Mouse (Mus musculus) brown adipose tissue, adult 24 weeks (tissue): ENCODE measurements around the gene Ccdc88b. TPM values are rescaled to one million over a fixed set of nuclear protein-coding genes. Genes with fewer than 3 reads are reported as not detected.
A peak's percentile ranks its signal among the peaks of the same experiment; 100 is the strongest.

Experiments
- H3K27ac ChIP-seq: fragments of 200-500 bp; replicated peaks from 2 replicates; pipeline ENCODE4 v1.5.1; 2012; ENCODE audit warnings: low read depth, mild to moderate bottlenecking, low read length
- H3K4me1 ChIP-seq: fragments of 200-500 bp; 2 replicates; pipeline ENCODE4 v1.6.1; 2012; ENCODE audit warnings: low read length, mixed read lengths; ENCODE audit not compliant: control insufficient read depth, insufficient read depth, insufficient read length
- H3K4me3 ChIP-seq: fragments of 200-500 bp; 2 replicates; pipeline ENCODE4 v1.5.1; 2012; ENCODE audit warnings: low read depth, mild to moderate bottlenecking, low read length, moderate library complexity; ENCODE audit not compliant: insufficient read depth
- polyA plus RNA-seq: library from polyadenylated mRNA; stranded (reverse); fragments of >200 nt; gene quantifications from 2 replicates; pipeline ENCODE4 v1.2.4, GENCODE M21; 2012; ENCODE audit not compliant: missing spikeins, insufficient read depth, insufficient read length

The Ccdc88b gene
- polyA plus RNA-seq, 1 experiment: 1.9 TPM

- H3K27ac ChIP-seq: 0 out of 2 replicates have a peak overlapping the region, but pooled peaks have one; percentile 19
- peaks cover 7% of the 10 kb centered on the region; the same call in 1 of the 2 replicates for H3K4me1 ChIP-seq
- no peak overlapping the region for H3K4me3 ChIP-seq
These were observed 13.7 kb upstream of the Ccdc88b start for GRCm38 (mm10) chr19:6871574-6872271.

- peak overlapping the region; percentile 54 for H3K4me3 ChIP-seq
- peaks cover 7% of the 10 kb centered on the region; the same call in 1 of the 2 replicates for H3K4me1 ChIP-seq
- H3K27ac ChIP-seq: peak overlapping the region; percentile 94
These were observed 11.3 kb upstream of the Ccdc88b start for GRCm38 (mm10) chr19:6869355-6869754.

- Histone ChIP-seq H3K4me3 (no peak overlapping the region), H3K4me1 (no peaks in the 10 kb centered on the region), H3K27ac (no peak overlapping the region)
These were observed 3.4 kb upstream of the Ccdc88b start for GRCm38 (mm10) chr19:6861451-6861850.

- Histone ChIP-seq H3K4me1 (peaks cover 3% of the 10 kb centered on the region; the same call in 1 of the 2 replicates), H3K4me3 (no peak overlapping the region), H3K27ac (no peak overlapping the region)
These were observed 2.7 kb upstream of the Ccdc88b start for GRCm38 (mm10) chr19:6860706-6861105.

GRCm38 (mm10) chr19:6859971-6860370 is 2.0 kb upstream of the Ccdc88b start:
- no peak overlapping the region for H3K4me3 ChIP-seq
- peaks cover 3% of the 10 kb centered on the region; the same call in 1 of the 2 replicates for H3K4me1 ChIP-seq
- no peak overlapping the region for H3K27ac ChIP-seq

GRCm38 (mm10) chr19:6859032-6859651 is 1.1 kb upstream of the Ccdc88b start:
- Histone ChIP-seq H3K4me1 (peaks cover 3% of the 10 kb centered on the region; the same call in 1 of the 2 replicates), H3K27ac (no peak overlapping the region), H3K4me3 (no peak overlapping the region)

GRCm38 (mm10) chr19:6857391-6858005 is 513 bp downstream of the Ccdc88b start:
- H3K4me3 ChIP-seq: no peak overlapping the region

GRCm38 (mm10) chr19:6857003-6857360 is 1.0 kb downstream of the Ccdc88b start:
- peaks cover 3% of the 10 kb centered on the region; the same call in 1 of the 2 replicates for H3K4me1 ChIP-seq
- no peak overlapping the region for H3K4me3 ChIP-seq
- no peak overlapping the region for H3K27ac ChIP-seq

More at GRCm38 (mm10) chr19:6857391-6858005, 513 bp downstream of the Ccdc88b start:
- Histone ChIP-seq H3K4me1 (peaks cover 3% of the 10 kb centered on the region; the same call in 1 of the 2 replicates), H3K27ac (no peak overlapping the region)

GRCm38 (mm10) chr19:6856281-6857002 is 1.6 kb downstream of the Ccdc88b start:
- Histone ChIP-seq H3K4me1 (peaks cover 3% of the 10 kb centered on the region; the same call in 1 of the 2 replicates), H3K4me3 (no peak overlapping the region), H3K27ac (no peak overlapping the region)

- H3K4me3 ChIP-seq: peak overlapping the region; percentile 49
- no peak overlapping the region for H3K27ac ChIP-seq
These were observed 2.6 kb downstream of the Ccdc88b start for GRCm38 (mm10) chr19:6855225-6856031.

GRCm38 (mm10) chr19:6854658-6855057 is 3.4 kb downstream of the Ccdc88b start:
- Histone ChIP-seq H3K4me3 (no peak overlapping the region), H3K27ac (no peak overlapping the region), H3K4me1 (peaks cover 3% of the 10 kb centered on the region; the same call in 1 of the 2 replicates)

More at GRCm38 (mm10) chr19:6855225-6856031, 2.6 kb downstream of the Ccdc88b start:
- H3K4me1 ChIP-seq: peaks cover 3% of the 10 kb centered on the region; the same call in 1 of the 2 replicates

GRCm38 (mm10) chr19:6853903-6854302 is 4.1 kb downstream of the Ccdc88b start:
- Histone ChIP-seq H3K4me1 (peaks cover 3% of the 10 kb centered on the region; the same call in 1 of the 2 replicates), H3K27ac (no peak overlapping the region), H3K4me3 (no peak overlapping the region)

GRCm38 (mm10) chr19:6852393-6853305 is 5.4 kb downstream of the Ccdc88b start:
- Histone ChIP-seq H3K4me3 (no peak overlapping the region), H3K27ac (no peak overlapping the region)

More at GRCm38 (mm10) chr19:6852393-6853305, 5.4 kb downstream of the Ccdc88b start:
- H3K4me1 ChIP-seq: peaks cover 3% of the 10 kb centered on the region; the same call in 1 of the 2 replicates
